Mouse (Mus musculus) midbrain, embryonic 10.5 days (tissue): ENCODE results near the gene Gm8356. TPM values are rescaled to one million over a fixed set of nuclear protein-coding genes. Genes with fewer than 3 reads are reported as not detected.
"Not testable (repeated sequence)": the region's sequence is repeated elsewhere in the genome, so short reads cannot be mapped to it uniquely, and the experiment has no call there.

Source experiments
- DNase-seq: peaks from one replicate; pipeline ENCODE4 v3.0.0-alpha.2; 2017; ENCODE audit warnings: low spot score
- H3K27ac ChIP-seq: fragments of 300-500 bp; sonication (generic); replicated peaks from 2 replicates; pipeline ENCODE4 v1.5.1; 2016; ENCODE audit warnings: mild to moderate bottlenecking
- H3K27me3 ChIP-seq: fragments of 300-500 bp; sonication (generic); 2 replicates; pipeline ENCODE4 v1.6.1; 2016; ENCODE audit warnings: low read depth, mild to moderate bottlenecking; ENCODE audit not compliant: poor library complexity, severe bottlenecking
- H3K36me3 ChIP-seq: fragments of 300-500 bp; sonication (generic); 2 replicates; pipeline ENCODE4 v1.6.1; 2016; ENCODE audit warnings: mild to moderate bottlenecking, moderate library complexity
- H3K4me1 ChIP-seq: fragments of 300-500 bp; sonication (generic); 2 replicates; pipeline ENCODE4 v1.6.1; 2016
- H3K4me3 ChIP-seq: fragments of 300-500 bp; sonication (generic); 2 replicates; pipeline ENCODE4 v1.5.1; 2016; ENCODE audit warnings: mild to moderate bottlenecking, moderate library complexity
- H3K9me3 ChIP-seq: fragments of 300-500 bp; sonication (generic); replicated peaks from 2 replicates; pipeline ENCODE4 v1.6.1; 2016; ENCODE audit warnings: mild to moderate bottlenecking
- WGBS: fragments of 180-500 bp; shearing (Covaris S2); methylation state at CpG from one replicate; pipeline ENCODE4 v1.1.7; 2016; 5-methylcytosine and 5-hydroxymethylcytosine counted together
- polyA plus RNA-seq: library from polyadenylated mRNA; unstranded; fragments of >200 nt; fragmentation: Nextera tagmentation; extraction: Ambion mirVana; gene quantifications from 2 replicates; pipeline ENCODE4 v1.2.1, GENCODE M21; 2016

Gm8356 gene
- not detected in 2 replicates for polyA plus RNA-seq

- H3K27ac ChIP-seq, result not testable (repeated sequence)
- WGBS, result 80% methylated on average over 1 of the region's 2 CpGs
These were observed at the start of gene Gm8356 for GRCm38 (mm10) chr14:6537190-6537589. Gene Gm8356 (minus strand): TSS chr14:6537290.

GRCm38 (mm10) chr14:6486331-6486730 lies 50.8 kb downstream of the Gm8356 start:
- not testable (repeated sequence) for H3K27me3 ChIP-seq, H3K9me3 ChIP-seq, H3K27ac ChIP-seq, H3K4me1 ChIP-seq, DNase-seq, H3K36me3 ChIP-seq, H3K4me3 ChIP-seq
- WGBS, result 58% methylated on average over 1 of the region's 1 CpGs

More at GRCm38 (mm10) chr14:6537190-6537589, at the start of gene Gm8356:
- DNase-seq, H3K27me3 ChIP-seq, H3K36me3 ChIP-seq, H3K9me3 ChIP-seq, H3K4me3 ChIP-seq, H3K4me1 ChIP-seq: not testable (repeated sequence)

- not testable (repeated sequence) for H3K9me3 ChIP-seq, H3K4me3 ChIP-seq, H3K4me1 ChIP-seq, H3K36me3 ChIP-seq, H3K27me3 ChIP-seq, DNase-seq, H3K27ac ChIP-seq
- WGBS, result 56% methylated on average over 1 of the region's 1 CpGs
These were observed 51.5 kb downstream of the Gm8356 start for GRCm38 (mm10) chr14:6485541-6485940.

GRCm38 (mm10) chr14:6482126-6482525 lies 55.0 kb downstream of the Gm8356 start:
- H3K4me3 ChIP-seq, H3K36me3 ChIP-seq, H3K27ac ChIP-seq, H3K4me1 ChIP-seq, H3K27me3 ChIP-seq, H3K9me3 ChIP-seq, DNase-seq: not testable (repeated sequence)
- 77% methylated on average over 7 of the region's 8 CpGs for WGBS

Other genes starting within 250 kb of the Gm8356 start
- not detected in 2 replicates for gene Gm21103, start 232.4 kb downstream of the Gm8356 start, polyA plus RNA-seq
- not detected in 2 replicates for gene Gm3618, start 193.6 kb downstream of the Gm8356 start, polyA plus RNA-seq
- not detected in 2 replicates for gene Gm16440, start 147.0 kb downstream of the Gm8356 start, polyA plus RNA-seq
- 1.2 and 1.3 TPM in 2 replicates for gene Gm3591, start 124.8 kb downstream of the Gm8356 start, polyA plus RNA-seq
- not detected in 2 replicates for gene Gm3594, start 92.7 kb downstream of the Gm8356 start, polyA plus RNA-seq
- gene Gm3629, start 53.3 kb upstream of the Gm8356 start, polyA plus RNA-seq, result 0.09 and 0.11 TPM in 2 replicates
- not detected in 2 replicates for gene Gm3460, start 85.1 kb upstream of the Gm8356 start, polyA plus RNA-seq
- not detected in 2 replicates for gene Gm10251, start 146.9 kb upstream of the Gm8356 start, polyA plus RNA-seq
- gene Gm8050, start 183.0 kb upstream of the Gm8356 start, polyA plus RNA-seq, result not detected in 2 replicates
- 3.8 and 4.5 TPM in 2 replicates for gene Gm3636, start 205.0 kb upstream of the Gm8356 start, polyA plus RNA-seq
- gene Gm8362, start 237.1 kb upstream of the Gm8356 start, polyA plus RNA-seq, result not detected in 2 replicates